Comparison of ENCODE assay signal across 26 mouse cellular contexts in the genomic region with DNA sequence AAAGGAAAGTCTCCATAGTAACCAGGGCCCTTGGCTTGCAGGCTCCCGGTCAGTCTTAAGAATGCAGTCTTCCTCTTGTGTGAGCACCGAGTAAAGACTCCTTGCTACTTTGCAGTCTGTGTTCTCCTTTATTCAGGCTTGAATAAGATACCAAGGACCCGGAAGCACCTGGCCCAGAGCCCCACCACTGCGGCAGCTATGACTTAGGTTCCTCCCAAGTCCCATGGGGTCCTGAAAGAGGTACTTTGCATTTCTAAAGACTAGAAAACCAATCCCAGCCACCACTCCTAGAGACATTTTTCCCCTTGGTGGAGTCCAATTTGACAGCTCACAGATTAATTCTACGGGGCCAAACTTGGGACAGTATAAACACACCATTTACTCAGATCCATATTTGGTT. TPM values are rescaled to one million over a fixed set of nuclear protein-coding genes. Genes with fewer than 3 reads are reported as not detected.
"Had no signal": no experiment of that assay in that cellular context is flagged by ENCODE, and none has a peak within 500 bp of the region (broad histone marks: within the 10 kb centered on the region; RNA-seq: fewer than 3 reads in every experiment).

No protein-coding gene starts in this region.

- H3K4me2 ChIP-seq: heart, embryonic 11.5 days; heart, embryonic 13.5 days; heart, embryonic 15.5 days; hindbrain, embryonic 13.5 days; hindbrain, embryonic 15.5 days; kidney, embryonic 15.5 days; limb, embryonic 13.5 days; limb, embryonic 15.5 days; liver, embryonic 12.5 days had no signal

- H3K4me3 ChIP-seq: heart, embryonic 13.5 days; heart, embryonic 15.5 days; hindbrain, embryonic 13.5 days; hindbrain, embryonic 15.5 days; kidney, embryonic 15.5 days; limb, embryonic 13.5 days; limb, embryonic 15.5 days; liver, embryonic 12.5 days had no signal

- H3K4me1 ChIP-seq: heart, embryonic 13.5 days; heart, embryonic 15.5 days; hindbrain, embryonic 13.5 days; hindbrain, embryonic 15.5 days; limb, embryonic 13.5 days; limb, embryonic 15.5 days; liver, embryonic 12.5 days had no signal

- H3K36me3 ChIP-seq: heart, embryonic 13.5 days; heart, embryonic 15.5 days; hindbrain, embryonic 13.5 days; hindbrain, embryonic 15.5 days; kidney, embryonic 15.5 days; limb, embryonic 13.5 days; limb, embryonic 15.5 days; liver, embryonic 12.5 days had no signal

- DNase-seq: gastrocnemius, postnatal 14 days; gastrocnemius, postnatal 36 days; heart, adult 18-20 months; heart, postnatal 14 days; heart, postnatal 36 days; kidney, adult 11 months; kidney, adult 2 months; kidney, adult 9 months; kidney, postnatal 14 days; kidney, postnatal 36 days; layer of hippocampus, adult 9-11 months; layer of hippocampus, postnatal 36 days; left cerebral cortex, postnatal 4 days had no signal

- H3K27ac ChIP-seq: heart, embryonic 13.5 days; heart, embryonic 15.5 days; hindbrain, embryonic 13.5 days; hindbrain, embryonic 15.5 days; hindbrain, postnatal 0 days; kidney, embryonic 15.5 days; kidney, postnatal 0 days; limb, embryonic 13.5 days; limb, embryonic 15.5 days; liver, embryonic 12.5 days had no signal

- H3K27me3 ChIP-seq: heart, embryonic 13.5 days; heart, embryonic 15.5 days; hindbrain, embryonic 15.5 days; kidney, embryonic 15.5 days; limb, embryonic 13.5 days; limb, embryonic 15.5 days; liver, embryonic 12.5 days had no signal

- H3K9ac ChIP-seq: heart, embryonic 13.5 days; heart, embryonic 15.5 days; hindbrain, embryonic 13.5 days; hindbrain, embryonic 15.5 days; kidney, embryonic 15.5 days; limb, embryonic 13.5 days; limb, embryonic 15.5 days; liver, embryonic 12.5 days had no signal

- H3K9me3 ChIP-seq: heart, embryonic 13.5 days; heart, embryonic 15.5 days; hindbrain, embryonic 13.5 days; hindbrain, embryonic 15.5 days; kidney, embryonic 15.5 days; limb, embryonic 13.5 days; limb, embryonic 15.5 days; liver, embryonic 12.5 days had no signal

RNA-seq across cellular contexts. Expression of a gene that starts 51.7 kb away (rescaled TPM):
- total RNA-seq: hematopoietic stem cell, adult 5-6 weeks had no signal
- polyA plus RNA-seq: liver, adult 2 months had no signal
